Mouse (Mus musculus): ENCODE measurements around the gene Nsun2. TPM values are rescaled to one million over a fixed set of nuclear protein-coding genes. Genes with fewer than 3 reads are reported as not detected.

The Nsun2 gene
- polyA plus RNA-seq, 1 experiment from 2014 or later, result 115 TPM

GRCm38 (mm10) chr13:69543595-69543994 is 10.0 kb downstream of the Nsun2 start:
- H3K4me1 ChIP-seq (ENCODE audit: control insufficient read depth, insufficient read depth, low read length), result peaks cover 13% of the 10 kb centered on the region; the same call in 1 of the 2 replicates
- 0 out of 2 replicates have a peak, but pooled peaks have one; percentile 7 for ATAC-seq
- 42% methylated on average over 12 of the region's 12 CpGs for WGBS
- H3K4me3 ChIP-seq (ENCODE audit: low read length), result peak overlapping the region; percentile 16; the same call in 1 of the 2 replicates
- no peaks in the 10 kb centered on the region for H3K9me3 ChIP-seq (ENCODE audit: control insufficient read depth, low read length)
- H3K27ac ChIP-seq (ENCODE audit: low read length), result peak overlapping the region; percentile 60
- peaks cover 5% of the 10 kb centered on the region; the same call in 1 of the 2 replicates for H3K27me3 ChIP-seq (replicated peaks; ENCODE audit: control insufficient read depth, insufficient read depth, low read length)
- no peaks in the 10 kb centered on the region for H3K36me3 ChIP-seq (ENCODE audit: control insufficient read depth, insufficient read depth, low read length)
- peak overlapping the region; percentile 37; the same call in 1 of the 2 replicates for H3K9ac ChIP-seq (ENCODE audit: low read depth, low read length)
- H3K4me2 ChIP-seq (ENCODE audit: low read depth, low read length), result peak overlapping the region; percentile 26

GRCm38 (mm10) chr13:69545019-69545418 is 11.5 kb downstream of the Nsun2 start:
- Histone ChIP-seq H3K4me2 (ENCODE audit: low read depth, low read length) (no peak overlapping the region), H3K36me3 (ENCODE audit: control insufficient read depth, insufficient read depth, low read length) (no peaks in the 10 kb centered on the region), H3K27me3 (replicated peaks; ENCODE audit: control insufficient read depth, insufficient read depth, low read length) (peaks cover 5% of the 10 kb centered on the region; the same call in 1 of the 2 replicates), H3K27ac (ENCODE audit: low read length) (no peak overlapping the region), H3K4me1 (ENCODE audit: control insufficient read depth, insufficient read depth, low read length) (peaks cover 13% of the 10 kb centered on the region; the same call in 1 of the 2 replicates), H3K9me3 (ENCODE audit: control insufficient read depth, low read length) (no peaks in the 10 kb centered on the region), H3K4me3 (ENCODE audit: low read length) (no peak overlapping the region), H3K9ac (ENCODE audit: low read depth, low read length) (no peak overlapping the region)
- WGBS, result 26% methylated on average over 3 of the region's 3 CpGs
- ATAC-seq, result no peak

- peaks cover 10% of the 10 kb centered on the region; the same call in 1 of the 2 replicates for H3K4me1 ChIP-seq (ENCODE audit: control insufficient read depth, insufficient read depth, low read length)
These were observed 14.1 kb downstream of the Nsun2 start for GRCm38 (mm10) chr13:69547488-69548180.

GRCm38 (mm10) chr13:69549980-69550379 is 16.4 kb downstream of the Nsun2 start:
- Histone ChIP-seq H3K4me1 (ENCODE audit: control insufficient read depth, insufficient read depth, low read length) (no peaks in the 10 kb centered on the region), H3K9ac (ENCODE audit: low read depth, low read length) (no peak overlapping the region), H3K4me2 (ENCODE audit: low read depth, low read length) (no peak overlapping the region), H3K9me3 (ENCODE audit: control insufficient read depth, low read length) (no peaks in the 10 kb centered on the region), H3K27me3 (replicated peaks; ENCODE audit: control insufficient read depth, insufficient read depth, low read length) (no peaks in the 10 kb centered on the region), H3K36me3 (ENCODE audit: control insufficient read depth, insufficient read depth, low read length) (no peaks in the 10 kb centered on the region), H3K27ac (ENCODE audit: low read length) (no peak overlapping the region), H3K4me3 (ENCODE audit: low read length) (no peak overlapping the region)
- 51% methylated on average over 8 of the region's 8 CpGs for WGBS
- ATAC-seq, result no peak

More at GRCm38 (mm10) chr13:69547488-69548180, 14.1 kb downstream of the Nsun2 start:
- ATAC-seq, result no peak
- Histone ChIP-seq H3K27me3 (replicated peaks; ENCODE audit: control insufficient read depth, insufficient read depth, low read length) (peaks cover 5% of the 10 kb centered on the region; the same call in 1 of the 2 replicates), H3K9ac (ENCODE audit: low read depth, low read length) (no peak overlapping the region), H3K4me2 (ENCODE audit: low read depth, low read length) (no peak overlapping the region), H3K36me3 (ENCODE audit: control insufficient read depth, insufficient read depth, low read length) (no peaks in the 10 kb centered on the region), H3K27ac (ENCODE audit: low read length) (no peak overlapping the region), H3K4me3 (ENCODE audit: low read length) (no peak overlapping the region), H3K9me3 (ENCODE audit: control insufficient read depth, low read length) (no peaks in the 10 kb centered on the region)
- WGBS, result 65% methylated on average over 16 of the region's 16 CpGs

- Histone ChIP-seq H3K27ac (ENCODE audit: low read length) (no peak overlapping the region), H3K36me3 (ENCODE audit: control insufficient read depth, insufficient read depth, low read length) (no peaks in the 10 kb centered on the region), H3K4me1 (ENCODE audit: control insufficient read depth, insufficient read depth, low read length) (no peaks in the 10 kb centered on the region), H3K9me3 (ENCODE audit: control insufficient read depth, low read length) (no peaks in the 10 kb centered on the region), H3K4me2 (ENCODE audit: low read depth, low read length) (no peak overlapping the region), H3K4me3 (ENCODE audit: low read length) (no peak overlapping the region), H3K27me3 (replicated peaks; ENCODE audit: control insufficient read depth, insufficient read depth, low read length) (no peaks in the 10 kb centered on the region), H3K9ac (ENCODE audit: low read depth, low read length) (no peak overlapping the region)
- 81% methylated on average over 2 of the region's 2 CpGs for WGBS
- ATAC-seq, result no peak
These were observed 17.3 kb downstream of the Nsun2 start for GRCm38 (mm10) chr13:69550831-69551230.

GRCm38 (mm10) chr13:69553024-69553423 is 19.5 kb downstream of the Nsun2 start:
- 18% methylated on average over 5 of the region's 5 CpGs for WGBS
- H3K4me3 ChIP-seq (ENCODE audit: low read length), result no peak overlapping the region
- no peaks in the 10 kb centered on the region for H3K4me1 ChIP-seq (ENCODE audit: control insufficient read depth, insufficient read depth, low read length)
- no peaks in the 10 kb centered on the region for H3K36me3 ChIP-seq (ENCODE audit: control insufficient read depth, insufficient read depth, low read length)
- H3K9ac ChIP-seq (ENCODE audit: low read depth, low read length), result no peak overlapping the region
- H3K9me3 ChIP-seq (ENCODE audit: control insufficient read depth, low read length), result no peaks in the 10 kb centered on the region
- no peak overlapping the region for H3K4me2 ChIP-seq (ENCODE audit: low read depth, low read length)
- H3K27ac ChIP-seq (ENCODE audit: low read length), result no peak overlapping the region
- H3K27me3 ChIP-seq (replicated peaks; ENCODE audit: control insufficient read depth, insufficient read depth, low read length), result peaks cover 8% of the 10 kb centered on the region; the same call in 1 of the 2 replicates
- no peak for ATAC-seq

GRCm38 (mm10) chr13:69554255-69554654 is 20.7 kb downstream of the Nsun2 start:
- 73% methylated on average over 9 of the region's 9 CpGs for WGBS
- ATAC-seq, result no peak

GRCm38 (mm10) chr13:69555045-69555444 is 21.5 kb downstream of the Nsun2 start:
- Histone ChIP-seq H3K36me3 (ENCODE audit: control insufficient read depth, insufficient read depth, low read length) (no peaks in the 10 kb centered on the region), H3K9ac (ENCODE audit: low read depth, low read length) (no peak overlapping the region), H3K4me1 (ENCODE audit: control insufficient read depth, insufficient read depth, low read length) (no peaks in the 10 kb centered on the region), H3K9me3 (ENCODE audit: control insufficient read depth, low read length) (no peaks in the 10 kb centered on the region), H3K27ac (ENCODE audit: low read length) (no peak overlapping the region), H3K4me2 (ENCODE audit: low read depth, low read length) (no peak overlapping the region), H3K4me3 (ENCODE audit: low read length) (no peak overlapping the region), H3K27me3 (replicated peaks; ENCODE audit: control insufficient read depth, insufficient read depth, low read length) (peaks cover 8% of the 10 kb centered on the region; the same call in 1 of the 2 replicates)
- WGBS, result 21% methylated on average over 8 of the region's 8 CpGs
- no peak for ATAC-seq

More at GRCm38 (mm10) chr13:69554255-69554654, 20.7 kb downstream of the Nsun2 start:
- no peaks in the 10 kb centered on the region for H3K9me3 ChIP-seq (ENCODE audit: control insufficient read depth, low read length)
- H3K4me1 ChIP-seq (ENCODE audit: control insufficient read depth, insufficient read depth, low read length), result no peaks in the 10 kb centered on the region
- no peak overlapping the region for H3K4me3 ChIP-seq (ENCODE audit: low read length)
- H3K27me3 ChIP-seq (replicated peaks; ENCODE audit: control insufficient read depth, insufficient read depth, low read length), result peaks cover 8% of the 10 kb centered on the region; the same call in 1 of the 2 replicates
- no peak overlapping the region for H3K27ac ChIP-seq (ENCODE audit: low read length)
- no peak overlapping the region for H3K9ac ChIP-seq (ENCODE audit: low read depth, low read length)
- H3K4me2 ChIP-seq (ENCODE audit: low read depth, low read length), result no peak overlapping the region
- no peaks in the 10 kb centered on the region for H3K36me3 ChIP-seq (ENCODE audit: control insufficient read depth, insufficient read depth, low read length)

- Histone ChIP-seq H3K27me3 (replicated peaks; ENCODE audit: control insufficient read depth, insufficient read depth, low read length) (peaks cover 8% of the 10 kb centered on the region; the same call in 1 of the 2 replicates), H3K36me3 (ENCODE audit: control insufficient read depth, insufficient read depth, low read length) (no peaks in the 10 kb centered on the region), H3K4me3 (ENCODE audit: low read length) (no peak overlapping the region), H3K4me1 (ENCODE audit: control insufficient read depth, insufficient read depth, low read length) (no peaks in the 10 kb centered on the region), H3K9me3 (ENCODE audit: control insufficient read depth, low read length) (no peaks in the 10 kb centered on the region), H3K27ac (ENCODE audit: low read length) (no peak overlapping the region), H3K9ac (ENCODE audit: low read depth, low read length) (no peak overlapping the region), H3K4me2 (ENCODE audit: low read depth, low read length) (no peak overlapping the region)
- 85% methylated on average over 6 of the region's 6 CpGs for WGBS
- ATAC-seq, result no peak
These were observed 22.5 kb downstream of the Nsun2 start for GRCm38 (mm10) chr13:69555957-69556482.
